Mouse (Mus musculus) forebrain, embryonic 11.5 days (tissue): ENCODE data around the gene Olfr527. TPM values are rescaled to one million over a fixed set of nuclear protein-coding genes. Genes with fewer than 3 reads are reported as not detected.

Source experiments
- ATAC-seq: fragments of 200-750 bp; cut with Nextera tagmentation; replicated peaks from 2 replicates; pipeline ENCODE4 v1.8.0; 2017; ENCODE audit warnings: moderate TSS enrichment; ENCODE audit not compliant: low FRiP score
- DNase-seq: peaks from one replicate; pipeline ENCODE4 v3.0.0-alpha.2; 2017; ENCODE audit warnings: low spot score
- H3K27ac ChIP-seq: fragments of 300-500 bp; sonication (generic); 2 replicates; pipeline ENCODE4 v1.5.1; 2014; ENCODE audit warnings: low read depth, low read length
- H3K27me3 ChIP-seq: fragments of 300-500 bp; sonication (generic); 2 replicates; pipeline ENCODE4 v1.6.1; 2014; ENCODE audit warnings: mild to moderate bottlenecking, low read length, mixed read lengths; ENCODE audit not compliant: control insufficient read depth, insufficient read depth
- H3K36me3 ChIP-seq: fragments of 300-500 bp; sonication (generic); 2 replicates; pipeline ENCODE4 v1.6.1; 2014; ENCODE audit warnings: mild to moderate bottlenecking, low read length, moderate library complexity, mixed read lengths; ENCODE audit not compliant: control insufficient read depth, insufficient read depth
- H3K4me1 ChIP-seq: fragments of 300-500 bp; sonication (generic); replicated peaks from 2 replicates; pipeline ENCODE4 v1.6.1; 2014; ENCODE audit warnings: low read length, mixed read lengths; ENCODE audit not compliant: control insufficient read depth, insufficient read depth
- H3K4me2 ChIP-seq: fragments of 300-500 bp; sonication (generic); 2 replicates; pipeline ENCODE4 v1.6.1; 2014; ENCODE audit warnings: low read depth, mild to moderate bottlenecking, low read length, moderate library complexity, mixed read lengths; ENCODE audit not compliant: severe bottlenecking
- H3K4me3 ChIP-seq: fragments of 300-500 bp; sonication (generic); 2 replicates; pipeline ENCODE4 v1.5.1; 2014; ENCODE audit warnings: low read depth, low read length
- H3K9ac ChIP-seq: fragments of 300-500 bp; sonication (generic); 2 replicates; pipeline ENCODE4 v1.6.1; 2014; ENCODE audit warnings: low read length
- H3K9me3 ChIP-seq: fragments of 300-500 bp; sonication (generic); 2 replicates; pipeline ENCODE4 v1.6.1; 2016; ENCODE audit warnings: low read length, mixed read lengths; ENCODE audit not compliant: control insufficient read depth
- WGBS: fragments of 180-500 bp; shearing (Covaris S2); extraction: QIAGEN DNeasy Blood & Tissue Kit; methylation state at CpG from one replicate; pipeline ENCODE4 v1.1.7; 2014; 5-methylcytosine and 5-hydroxymethylcytosine counted together
- polyA plus RNA-seq: library from polyadenylated mRNA; unstranded; fragments of >200 nt; fragmentation: Nextera tagmentation; extraction: Ambion mirVana; gene quantifications from 2 replicates; pipeline ENCODE4 v1.2.1, GENCODE M21; 2014

Olfr527 gene
- polyA plus RNA-seq, 1 experiment from 2014 or later, result not detected

DNA sequence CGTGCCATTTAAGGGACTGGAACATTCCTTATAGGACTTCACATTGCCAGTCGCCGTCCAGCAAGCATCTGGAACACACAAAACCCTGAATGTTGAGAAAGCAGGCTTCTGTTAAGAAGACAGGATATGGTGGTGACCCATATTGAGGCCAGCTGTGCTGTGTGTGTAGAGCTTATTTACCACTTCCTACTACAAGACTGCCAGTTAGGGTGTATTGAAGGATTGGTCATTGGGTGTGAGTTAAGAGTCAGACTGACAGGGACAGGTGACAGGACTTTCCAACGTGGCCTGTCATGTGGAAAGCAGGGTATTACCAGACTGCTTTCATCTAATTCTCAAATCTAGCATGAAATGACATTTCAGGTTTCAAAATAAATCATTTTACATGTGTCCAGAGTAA, 40.5 kb downstream of the Olfr527 start:
- Histone ChIP-seq H3K9ac (no peak overlapping the region), H3K27ac (no peak overlapping the region), H3K4me3 (no peak overlapping the region), H3K9me3 (no peaks in the 10 kb centered on the region), H3K27me3 (no peaks in the 10 kb centered on the region), H3K36me3 (no peaks in the 10 kb centered on the region), H3K4me1 (no peaks in the 10 kb centered on the region), H3K4me2 (no peak overlapping the region)
- DNase-seq (no peak), ATAC-seq (no peak)
- WGBS, result 79% methylated on average over 4 of the region's 4 CpGs

DNA sequence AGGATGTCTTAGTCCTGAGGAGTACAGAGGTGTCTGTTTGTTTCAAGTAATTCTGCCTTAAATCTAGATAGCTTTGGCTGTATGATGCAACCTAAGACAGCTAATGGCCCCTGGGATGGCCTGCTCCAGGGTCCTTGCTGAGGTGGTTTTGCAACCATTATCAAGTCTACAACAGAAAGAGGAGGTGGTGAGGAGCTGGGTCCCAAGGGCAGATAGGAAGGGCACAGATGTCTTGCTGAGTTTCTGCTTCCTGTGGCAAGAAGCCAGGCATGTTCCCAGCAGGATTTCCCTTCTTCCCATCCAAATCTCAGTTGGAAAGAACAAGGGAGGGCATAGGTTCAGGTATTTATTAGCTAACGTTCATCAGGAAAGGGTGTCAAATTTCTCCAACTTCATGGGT, 42.4 kb downstream of the Olfr527 start, which contains the start of gene Olfr530:
Olfr530 (minus strand) TSS at position 101 of the 400 bp plus-strand sequence.
- DNase-seq (no peak), ATAC-seq (no peak)
- Histone ChIP-seq H3K9me3 (no peaks in the 10 kb centered on the region), H3K36me3 (no peaks in the 10 kb centered on the region), H3K27me3 (no peaks in the 10 kb centered on the region), H3K4me1 (no peaks in the 10 kb centered on the region), H3K27ac (no peak within 1 kb of the TSS), H3K4me2 (no peak within 1 kb of the TSS), H3K9ac (no peak within 1 kb of the TSS), H3K4me3 (no peak within 1 kb of the TSS)
- 63% methylated on average over 1 of the region's 1 CpGs for WGBS

DNA sequence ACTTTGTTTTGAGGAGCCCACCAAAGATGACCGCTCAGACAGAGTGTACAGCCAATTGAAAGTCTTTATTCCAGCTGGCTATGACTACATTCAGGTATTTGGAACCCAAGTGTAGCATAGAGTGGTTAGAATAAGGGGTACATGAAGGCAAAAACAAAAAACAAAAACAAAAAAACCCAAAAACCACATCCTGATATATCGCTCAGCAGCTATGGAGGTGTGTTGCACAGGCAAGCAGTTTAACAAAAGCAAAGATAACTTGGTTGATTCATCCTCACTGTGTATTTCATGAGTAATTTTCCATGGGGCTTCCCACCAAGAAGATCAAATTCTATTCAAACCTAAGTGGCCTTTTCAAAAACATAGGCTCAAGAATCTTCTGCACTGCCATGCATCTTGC, 43.1 kb downstream of the Olfr527 start:
- no peak overlapping the region for H3K4me2 ChIP-seq
- no peaks in the 10 kb centered on the region for H3K9me3 ChIP-seq
- ATAC-seq (no peak), DNase-seq (no peak)
- no peaks in the 10 kb centered on the region for H3K36me3 ChIP-seq
- no peaks in the 10 kb centered on the region for H3K27me3 ChIP-seq
- H3K27ac ChIP-seq, result no peak overlapping the region
- no peaks in the 10 kb centered on the region for H3K4me1 ChIP-seq
- no peak overlapping the region for H3K9ac ChIP-seq
- 93% methylated on average over 2 of the region's 2 CpGs for WGBS
- no peak overlapping the region for H3K4me3 ChIP-seq

Other genes starting within 250 kb of the Olfr527 start
- not detected in 2 replicates for gene Prap1, start 240.6 kb upstream of the Olfr527 start, polyA plus RNA-seq
- gene Fuom, start 231.6 kb upstream of the Olfr527 start, polyA plus RNA-seq, result 13.5 and 15.8 TPM in 2 replicates
- 12.4 and 13.0 TPM in 2 replicates for gene Paox, start 218.2 kb upstream of the Olfr527 start, polyA plus RNA-seq
- 143 and 147 TPM in 2 replicates for gene Echs1, start 217.5 kb upstream of the Olfr527 start, polyA plus RNA-seq
- 27.8 and 34.1 TPM in 2 replicates for gene Mtg1, start 196.5 kb upstream of the Olfr527 start, polyA plus RNA-seq
- gene Sprn, start 179.1 kb upstream of the Olfr527 start, polyA plus RNA-seq, result 0.68 and 0.71 TPM in 2 replicates
- gene Olfr522, start 169.3 kb upstream of the Olfr527 start, polyA plus RNA-seq, result not detected in 2 replicates
- not detected in 2 replicates for gene Olfr523, start 160.8 kb upstream of the Olfr527 start, polyA plus RNA-seq
- not detected in 2 replicates for gene Olfr524, start 128.1 kb upstream of the Olfr527 start, polyA plus RNA-seq
- gene Cd163l1, start 115.8 kb upstream of the Olfr527 start, polyA plus RNA-seq, result 0.05 TPM in 1 of 2 replicates, not detected in the other
- not detected in 2 replicates for gene 5830411N06Rik, start 86.7 kb upstream of the Olfr527 start, polyA plus RNA-seq
- not detected in 2 replicates for gene Olfr525, start 13.2 kb upstream of the Olfr527 start, polyA plus RNA-seq
- gene Olfr60, start 27.7 kb downstream of the Olfr527 start, polyA plus RNA-seq, result not detected in 2 replicates
- gene Olfr530, start 42.3 kb downstream of the Olfr527 start, polyA plus RNA-seq, result not detected in 2 replicates
- not detected in 2 replicates for gene Olfr531, start 68.9 kb downstream of the Olfr527 start, polyA plus RNA-seq
- gene Olfr532, start 87.6 kb downstream of the Olfr527 start, polyA plus RNA-seq, result not detected in 2 replicates
- gene Olfr533, start 129.4 kb downstream of the Olfr527 start, polyA plus RNA-seq, result not detected in 2 replicates
- not detected in 2 replicates for gene Olfr535, start 150.2 kb downstream of the Olfr527 start, polyA plus RNA-seq
- gene Olfr536, start 173.4 kb downstream of the Olfr527 start, polyA plus RNA-seq, result not detected in 2 replicates
- not detected in 2 replicates for gene Olfr538, start 233.9 kb downstream of the Olfr527 start, polyA plus RNA-seq